Mouse (Mus musculus) erythroblast, embryonic 14.5 days (primary cell): ENCODE data around the gene Ufd1.

Experiments
- GATA1 ChIP-seq: IDR thresholded peaks from 2 replicates; pipeline ENCODE4 v1.6.1; 2012; ENCODE audit warnings: low read length, inconsistent platforms, mixed read lengths
- TAL1 ChIP-seq: IDR thresholded peaks from 3 replicates; pipeline ENCODE4 v1.6.1; 2012; ENCODE audit warnings: low read length, inconsistent platforms, mixed read lengths

DNA sequence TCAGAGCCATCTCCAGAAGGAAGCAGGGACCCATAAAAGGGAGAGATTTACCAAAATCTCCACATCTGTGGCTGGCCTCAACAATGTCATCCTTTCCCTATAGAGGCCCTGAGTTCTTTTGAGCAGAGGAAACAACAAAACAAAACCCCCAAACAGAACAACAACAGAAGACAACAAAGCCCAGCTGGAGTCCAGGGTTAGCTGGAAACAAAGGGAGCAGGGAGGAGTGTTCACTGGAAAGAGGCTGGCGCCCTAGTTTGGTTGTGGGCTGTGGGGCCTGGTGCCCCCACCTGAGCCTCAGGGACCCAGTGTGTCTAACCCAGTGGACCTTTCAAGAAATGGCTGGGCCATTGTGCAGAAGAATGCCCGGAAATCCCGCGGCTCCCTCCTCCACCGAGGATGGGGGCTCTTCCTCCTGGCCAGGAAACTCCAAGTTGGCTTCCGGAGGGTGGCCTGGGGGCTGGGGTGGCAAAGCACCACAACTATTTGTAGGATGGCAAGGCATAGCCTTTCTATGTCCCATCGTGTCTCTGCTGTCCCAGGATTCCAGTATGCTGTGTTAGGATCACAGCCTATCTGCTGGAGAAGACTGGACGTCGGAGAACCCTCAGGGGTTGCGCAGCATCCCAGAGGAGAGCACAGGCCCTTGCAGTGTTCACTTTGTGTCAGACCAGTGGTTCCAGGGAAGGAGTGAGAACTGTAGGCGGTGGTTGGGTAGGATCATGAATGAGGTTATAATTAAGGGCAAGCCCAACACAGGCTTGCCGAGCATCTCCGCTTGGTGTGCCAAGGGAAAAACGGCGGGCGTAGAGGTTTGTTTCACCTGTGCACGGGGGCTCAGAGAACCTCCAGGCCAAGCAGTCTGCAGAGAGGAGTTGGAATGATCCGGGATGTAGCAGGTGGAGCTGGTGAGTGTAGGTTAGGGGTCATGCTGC lies 35.7 kb upstream of the Ufd1 start:
- TF ChIP-seq GATA1 (no peak), TAL1 (no peak)
